Mouse (Mus musculus) retina, embryonic 14.5 days (tissue): ENCODE results near the gene Gm13083.
"Not testable (repeated sequence)": the region's sequence is repeated elsewhere in the genome, so short reads cannot be mapped to it uniquely, and the experiment has no call there.

Experiments used
- DNase-seq: peaks from one replicate; pipeline ENCODE4 v3.0.0-alpha.2; 2015; ENCODE audit warnings: low spot score

Gm13083 gene

DNA sequence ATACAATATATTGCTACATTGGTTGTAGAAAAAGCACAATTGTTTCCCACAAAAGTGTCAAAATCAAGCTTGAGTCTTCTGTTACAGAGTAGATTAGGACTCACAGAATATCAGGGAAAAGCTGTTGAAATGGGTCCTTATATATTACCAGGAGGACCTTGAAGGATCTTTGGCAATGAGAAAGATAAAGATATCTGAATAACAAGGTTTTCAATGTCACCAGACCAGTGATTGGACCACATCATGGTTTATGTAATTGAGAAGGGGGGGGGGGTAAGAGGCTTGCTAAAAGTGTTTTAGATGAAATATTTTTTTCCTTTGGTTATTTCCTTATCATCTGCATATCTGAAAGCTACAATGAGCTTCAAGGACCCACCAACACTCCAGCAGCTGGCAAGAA lies at the start of gene Gm13083:
TSS of gene Gm13083 (plus strand) at position 301 of the 400 bp plus-strand sequence.
- DNase-seq = not testable (repeated sequence)

DNA sequence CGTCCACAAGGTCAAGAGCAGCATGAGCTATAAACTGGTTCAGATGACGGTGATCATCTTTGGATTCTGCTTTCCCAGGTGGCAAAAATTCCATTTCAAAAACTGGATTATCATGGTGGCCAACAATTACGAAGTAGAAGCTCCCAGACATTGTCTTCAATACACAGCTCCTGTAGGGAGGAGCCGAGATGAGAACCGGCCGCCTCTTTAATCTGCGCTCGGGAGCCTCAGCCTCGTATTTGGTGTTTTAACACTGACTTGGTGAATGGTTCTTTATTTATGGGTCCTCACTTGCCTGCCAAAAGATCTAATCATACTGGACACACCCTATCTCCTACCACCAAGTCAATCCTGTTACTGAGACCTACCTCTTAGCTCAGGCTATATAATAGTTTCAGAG lies 2.9 kb upstream of the Gm13083 start:
- DNase-seq = not testable (repeated sequence)

DNA sequence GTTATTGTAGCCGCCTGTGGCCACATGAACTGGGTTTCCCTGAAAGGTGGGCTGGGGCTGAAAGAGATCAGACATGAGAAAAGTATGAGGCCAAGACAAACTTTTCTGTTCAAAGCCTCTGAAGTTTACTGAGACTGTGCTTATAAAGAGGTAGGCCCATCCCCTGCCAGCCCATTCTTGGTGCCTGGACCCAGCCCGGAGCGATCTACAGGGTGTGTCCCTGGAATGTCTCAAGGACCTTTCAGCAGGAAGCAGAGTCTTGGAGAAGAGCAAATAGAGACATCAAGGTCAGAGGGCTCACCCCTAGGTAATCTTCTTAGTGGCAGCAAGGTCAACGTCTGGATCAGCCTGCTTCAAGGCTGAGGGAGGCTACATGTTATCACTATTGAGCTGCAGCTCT lies 3.3 kb downstream of the Gm13083 start:
- not testable (repeated sequence) for DNase-seq

DNA sequence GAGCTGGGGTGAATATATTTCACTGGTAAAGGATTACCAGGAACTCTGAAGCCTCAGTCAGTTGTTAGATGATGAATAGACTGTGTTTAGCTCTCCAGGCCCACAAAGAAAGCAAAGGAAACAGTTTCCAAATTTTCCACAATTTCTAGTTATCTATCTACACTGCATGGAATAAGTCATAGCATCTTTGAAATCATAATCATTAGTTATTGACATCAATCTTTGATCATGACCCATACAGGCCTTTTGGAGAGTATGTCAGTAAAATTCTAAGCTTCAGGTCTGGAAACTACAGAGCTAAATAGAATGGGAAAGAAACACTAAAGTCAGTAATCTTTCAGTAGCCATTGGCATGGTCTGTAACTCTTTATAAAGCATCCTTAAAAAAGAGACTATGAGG lies 42.3 kb downstream of the Gm13083 start, which contains the start of gene Gm13088:
TSS of gene Gm13088 (minus strand) at position 101 of the 400 bp plus-strand sequence.
- DNase-seq = not testable (repeated sequence)
